Comparison of ENCODE assay signal across 28 mouse cellular contexts in the genomic region with DNA sequence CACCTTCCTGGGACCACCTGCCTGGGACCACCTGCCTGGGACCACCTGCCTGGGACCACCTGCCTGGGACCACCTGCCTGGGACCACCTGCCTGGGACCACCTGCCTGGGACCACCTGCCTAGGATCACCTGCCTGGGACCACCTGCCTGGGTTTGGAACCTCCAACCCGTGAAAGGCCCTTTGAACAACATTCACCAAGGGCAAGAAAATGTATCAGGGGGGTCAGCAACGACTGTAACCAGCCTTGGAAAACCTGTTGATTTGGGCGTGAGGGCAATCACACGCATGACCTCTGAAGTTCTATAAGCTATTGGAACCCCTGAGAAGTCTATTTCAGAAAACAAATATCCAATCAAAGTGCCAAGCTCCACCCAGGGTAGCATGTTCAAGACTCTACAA. TPM values are rescaled to one million over a fixed set of nuclear protein-coding genes. Genes with fewer than 3 reads are reported as not detected.
DNase-seq lines count a peak whose midpoint lies in the region; ATAC-seq and TF ChIP-seq lines count a peak whose summit lies in the region.
"Had no signal": no experiment of that assay in that cellular context is flagged by ENCODE, and none has a peak within 500 bp of the region (broad histone marks: within the 10 kb centered on the region; RNA-seq: fewer than 3 reads in every experiment).

No protein-coding gene starts in this region.

- peak; percentile 81 for DNase-seq in heart, adult 11 months
- DNase-seq in heart, postnatal 25 days (ENCODE audit: low spot score), result no peak
- DNase-seq in heart, postnatal 4 days, result no peak
- DNase-seq in layer of hippocampus, adult 2 months (ENCODE audit: low spot score in 2 of 2), result no peak
- DNase-seq in layer of hippocampus, postnatal 14 days (ENCODE audit: low spot score in 2 of 2), result no peak
- no peak for DNase-seq in left cerebral cortex, postnatal 4 days
- DNase-seq: adrenal gland, adult 2 months; adrenal gland, postnatal 36 days; cerebellum, adult 9-10 months; cerebellum, postnatal 36 days; gastrocnemius, postnatal 14 days; kidney, postnatal 10 days; liver; midbrain, embryonic 14.5 days; retina, postnatal 1 day; right cerebral cortex, postnatal 14 days had no signal

- H3K4me1 ChIP-seq in heart, embryonic 14.5 days (ENCODE audit: control insufficient read depth in 2 of 2, insufficient read depth in 2 of 2, low read length in 2 of 2), result peaks cover 19 to 26% of the 10 kb centered on the region in 2 experiments
- peaks cover 36% of the 10 kb centered on the region for H3K4me1 ChIP-seq in brown adipose tissue, adult 24 weeks (ENCODE audit: control insufficient read depth, insufficient read depth, insufficient read length, low read length)
- H3K4me1 ChIP-seq: liver, embryonic 15.5 days had no signal

- H3K27ac ChIP-seq in heart, embryonic 14.5 days (replicated peaks in 1 of 2; ENCODE audit: control insufficient read depth in 1 of 2, insufficient read depth in 1 of 2, low read depth in 2 of 2, low read length in 2 of 2), result no peak overlapping the region
- peak overlapping the region; percentile 91; the same call in 1 of the 2 replicates for H3K27ac ChIP-seq in layer of hippocampus, adult 2 months
- peak overlapping the region; percentile 98 for H3K27ac ChIP-seq in brown adipose tissue, adult 24 weeks (replicated peaks; ENCODE audit: low read depth, low read length)
- H3K27ac ChIP-seq: forebrain, embryonic 13.5 days; hindbrain, embryonic 13.5 days; left cerebral cortex, adult 2 months; liver, embryonic 15.5 days; lung, embryonic 15.5 days; neural tube, embryonic 15.5 days; stomach, embryonic 15.5 days had no signal

- ATAC-seq in heart, embryonic 14.5 days (ENCODE audit: insufficient number of reproducible peaks, insufficient read depth, low FRiP score, low read depth), result no peak
- ATAC-seq: activated CD4-positive, CD25-positive, alpha-beta regulatory T cell, adult 4 months; forebrain, embryonic 13.5 days; intestine, embryonic 16.5 days had no signal

- intact Hi-C loops in heart, postnatal 25 days (cut with DNase I), result loop anchor here (5.0 kb wide), 1 partner anchor 42 kb away; no protein-coding TSS in a partner anchor
- intact Hi-C loops in left cerebral cortex, postnatal 4 days (cut with DNase I), result no loop called here

- H3K27me3 ChIP-seq in heart, embryonic 14.5 days (ENCODE audit: control insufficient read depth, insufficient read depth, low read length), result no peaks in the 10 kb centered on the region
- H3K27me3 ChIP-seq: CH12.LX; stomach, embryonic 15.5 days had no signal

- H3K36me3 ChIP-seq in heart, embryonic 14.5 days (ENCODE audit: control insufficient read depth, insufficient read depth, low read length), result no peaks in the 10 kb centered on the region
- H3K36me3 ChIP-seq: hindbrain, embryonic 13.5 days; liver, embryonic 15.5 days; lung, embryonic 15.5 days; neural tube, embryonic 15.5 days; stomach, embryonic 15.5 days had no signal

- WGBS in heart, embryonic 14.5 days, result 74% methylated on average over 4 of the region's 4 CpGs

- no peak for TF ChIP-seq CTCF in layer of hippocampus, adult 2 months (conservative IDR thresholded peaks at IDR 0.05)

- H3K9ac ChIP-seq in heart, embryonic 14.5 days (ENCODE audit: low read length), result no peak overlapping the region
- H3K9ac ChIP-seq: forebrain, embryonic 13.5 days; hindbrain, embryonic 13.5 days; liver, embryonic 15.5 days; lung, embryonic 15.5 days; neural tube, embryonic 15.5 days; stomach, embryonic 15.5 days had no signal

- H3K4me2 ChIP-seq in heart, embryonic 14.5 days (ENCODE audit: low read length), result peak overlapping the region; percentile 91
- H3K4me2 ChIP-seq: forebrain, embryonic 13.5 days; hindbrain, embryonic 13.5 days; lung, embryonic 15.5 days; neural tube, embryonic 15.5 days; stomach, embryonic 15.5 days had no signal

- peak overlapping the region; percentile 20 to 77; a peak in 3 of 4 replicates for H3K4me3 ChIP-seq in heart, embryonic 14.5 days (ENCODE audit: control insufficient read depth in 1 of 2, insufficient read depth in 1 of 2, low read depth in 1 of 2, low read length in 2 of 2)
- no peak overlapping the region; the same call in 1 of the 2 replicates for H3K4me3 ChIP-seq in layer of hippocampus, adult 2 months
- peak overlapping the region; percentile 76 for H3K4me3 ChIP-seq in brown adipose tissue, adult 24 weeks (ENCODE audit: insufficient read depth, low read depth, low read length)
- H3K4me3 ChIP-seq: forebrain, embryonic 13.5 days; hindbrain, embryonic 13.5 days; left cerebral cortex, adult 2 months; liver, embryonic 15.5 days; lung, embryonic 15.5 days; neural tube, embryonic 15.5 days; stomach, embryonic 15.5 days had no signal

- H3K9me3 ChIP-seq in heart, embryonic 14.5 days (ENCODE audit: control insufficient read depth, low read length), result no peaks in the 10 kb centered on the region
- H3K9me3 ChIP-seq: forebrain, embryonic 13.5 days; hindbrain, embryonic 13.5 days; liver, embryonic 15.5 days; lung, embryonic 15.5 days; neural tube, embryonic 15.5 days; stomach, embryonic 15.5 days had no signal

RNA-seq across cellular contexts. Expression of a gene that starts 2.5 kb away (rescaled TPM):
- total RNA-seq in heart, postnatal 25 days (2021), result 10 to 100 TPM; 23.6 to 24.9 TPM
- 43.4 and 46.1 TPM in 2 replicates for polyA plus RNA-seq in heart, embryonic 14.5 days (2014; fragmentation: Nextera tagmentation; extraction: Ambion mirVana)
- total RNA-seq in heart, postnatal 4 days (2021), result 10 to 100 TPM; 38.6 to 45.5 TPM
- total RNA-seq in layer of hippocampus, adult 2 months (2021), result 10 to 100 TPM; 15.6 to 22.1 TPM
- total RNA-seq in layer of hippocampus, postnatal 14 days (2021), result 10 to 100 TPM; 32.3 to 35.0 TPM
- polyA plus RNA-seq in brown adipose tissue, adult 24 weeks (2012; ENCODE audit: insufficient read depth, insufficient read length, missing spikeins), result 33.6 and 35.0 TPM in 2 replicates
- 10 to 100 TPM; 11.3 to 12.9 TPM for total RNA-seq in left cerebral cortex, postnatal 4 days (2021)

Comparison
In these comparisons a context has a peak if more than half of its experiments do, and no peak if none do; other contexts are left out.
1. H3K27ac ChIP-seq: peak in layer of hippocampus, adult 2 months (single experiment) and brown adipose tissue, adult 24 weeks (single experiment); none in heart, embryonic 14.5 days (0 of 2).